Mouse (Mus musculus) forebrain, postnatal 0 days (tissue): ENCODE data around the gene Cpox. TPM values are rescaled to one million over a fixed set of nuclear protein-coding genes. Genes with fewer than 3 reads are reported as not detected.
"Not testable (repeated sequence)": the region's sequence is repeated elsewhere in the genome, so short reads cannot be mapped to it uniquely, and the experiment has no call there.

ENCODE experiments used
- ATAC-seq: fragments of 200-750 bp; cut with Nextera tagmentation; 2 replicates; pipeline ENCODE4 v1.8.0; 2017; ENCODE audit warnings: mild to moderate bottlenecking, moderate library complexity
- DNase-seq: peaks from one replicate; pipeline ENCODE4 v3.0.0-alpha.2; 2015
- H3K27ac ChIP-seq: fragments of 300-500 bp; sonication (generic); 2 replicates; pipeline ENCODE4 v1.5.1; 2014; ENCODE audit warnings: low read depth, mild to moderate bottlenecking, antibody characterized with exemption, low read length, moderate library complexity, mixed read lengths
- H3K27me3 ChIP-seq: fragments of 300-500 bp; sonication (generic); 2 replicates; pipeline ENCODE4 v1.6.1; 2014; ENCODE audit warnings: mild to moderate bottlenecking, low read length, mixed read lengths; ENCODE audit not compliant: insufficient read depth
- H3K36me3 ChIP-seq: fragments of 300-500 bp; sonication (generic); 2 replicates; pipeline ENCODE4 v1.6.1; 2014; ENCODE audit warnings: mild to moderate bottlenecking, moderate library complexity; ENCODE audit not compliant: insufficient read depth
- H3K4me1 ChIP-seq: fragments of 300-500 bp; sonication (generic); 2 replicates; pipeline ENCODE4 v1.6.1; 2014; ENCODE audit warnings: antibody characterized with exemption; ENCODE audit not compliant: insufficient read depth
- H3K4me2 ChIP-seq: fragments of 300-500 bp; sonication (generic); 2 replicates; pipeline ENCODE4 v1.6.1; 2014; ENCODE audit warnings: low read depth, mild to moderate bottlenecking, moderate library complexity
- H3K4me3 ChIP-seq: fragments of 300-500 bp; sonication (generic); 2 replicates; pipeline ENCODE4 v1.5.1; 2014; ENCODE audit warnings: low read depth, low read length, mixed read lengths
- H3K9ac ChIP-seq: fragments of 300-500 bp; sonication (generic); 2 replicates; pipeline ENCODE4 v1.6.1; 2014; ENCODE audit warnings: mild to moderate bottlenecking
- H3K9me3 ChIP-seq: fragments of 300-500 bp; sonication (generic); 2 replicates; pipeline ENCODE4 v1.6.1; 2016; ENCODE audit warnings: low read length
- CTCF ChIP-seq: sonication (generic); IDR thresholded peaks from 2 replicates; pipeline ENCODE4 v1.5.1; 2016; ENCODE audit warnings: antibody characterized with exemption, control low read depth, low read depth
- WGBS: fragments of 180-500 bp; shearing (Covaris S2); extraction: QIAGEN DNeasy Blood & Tissue Kit; methylation state at CpG from one replicate; pipeline ENCODE4 v1.1.7; 2014; 5-methylcytosine and 5-hydroxymethylcytosine counted together
- polyA plus RNA-seq: library from polyadenylated mRNA; unstranded; fragments of >200 nt; fragmentation: Nextera tagmentation; extraction: Ambion mirVana; gene quantifications from 2 replicates; pipeline ENCODE4 v1.2.1, GENCODE M21; 2015
- total RNA-seq: library from RNA; depleted of rRNA; stranded (reverse); fragments of >200 nt; gene quantifications from 2 replicates; pipeline ENCODE4 v1.2.3, GENCODE M21; 2014

Cpox gene
- total and polyA plus RNA-seq, 2 experiments from 2014 or later = 10.0 to 22.4 TPM

GRCm38 (mm10) chr16:58656526-58656925, 13.6 kb upstream of the Cpox start:
- WGBS = 89% methylated on average over 4 of the region's 4 CpGs
- ATAC-seq (no peak), DNase-seq (no peak)
- H3K9me3 ChIP-seq = no peaks in the 10 kb centered on the region
- no peaks in the 10 kb centered on the region for H3K36me3 ChIP-seq
- no peak overlapping the region for H3K27ac ChIP-seq
- H3K4me1 ChIP-seq = no peaks in the 10 kb centered on the region
- no peak overlapping the region for H3K4me3 ChIP-seq
- H3K27me3 ChIP-seq = no peaks in the 10 kb centered on the region
- H3K4me2 ChIP-seq = no peak overlapping the region
- H3K9ac ChIP-seq = no peak overlapping the region
- no peak for TF ChIP-seq CTCF

DNA sequence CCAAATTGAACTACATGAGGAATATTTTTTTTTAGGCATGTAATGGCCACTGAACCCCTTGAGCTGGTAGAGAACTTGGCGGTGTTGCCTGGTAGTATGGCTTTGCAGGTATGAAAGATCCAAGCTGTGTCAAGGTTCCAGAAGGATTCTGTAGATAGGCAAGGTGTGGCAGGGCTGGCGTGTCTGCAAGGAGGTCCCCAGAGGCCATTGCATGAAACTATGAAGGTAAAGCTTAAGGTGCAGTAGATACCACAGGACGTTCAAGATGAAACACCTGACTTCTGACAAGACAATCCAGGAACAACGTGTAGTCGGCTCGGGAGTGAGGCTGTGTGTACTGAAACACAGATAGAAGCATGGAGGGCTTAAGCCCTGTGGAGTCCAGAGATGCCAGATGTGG, 11.4 kb upstream of the Cpox start:
- Histone ChIP-seq H3K27ac (no peak overlapping the region), H3K36me3 (no peaks in the 10 kb centered on the region), H3K4me2 (no peak overlapping the region), H3K9ac (no peak overlapping the region), H3K4me1 (no peaks in the 10 kb centered on the region), H3K27me3 (no peaks in the 10 kb centered on the region), H3K9me3 (no peaks in the 10 kb centered on the region), H3K4me3 (no peak overlapping the region)
- 95% methylated on average over 6 of the region's 6 CpGs for WGBS
- no peak for DNase-seq
- TF ChIP-seq CTCF = no peak
- no peak for ATAC-seq

GRCm38 (mm10) chr16:58661826-58662225, 8.3 kb upstream of the Cpox start:
- no peaks in the 10 kb centered on the region for H3K36me3 ChIP-seq
- no peak overlapping the region for H3K4me3 ChIP-seq
- ATAC-seq (no peak), DNase-seq (no peak)
- no peaks in the 10 kb centered on the region for H3K9me3 ChIP-seq
- 80% methylated on average over 5 of the region's 5 CpGs for WGBS
- no peak overlapping the region for H3K9ac ChIP-seq
- TF ChIP-seq CTCF = no peak
- H3K27me3 ChIP-seq = no peaks in the 10 kb centered on the region
- no peak overlapping the region for H3K4me2 ChIP-seq
- H3K27ac ChIP-seq = no peak overlapping the region
- H3K4me1 ChIP-seq = no peaks in the 10 kb centered on the region

DNA sequence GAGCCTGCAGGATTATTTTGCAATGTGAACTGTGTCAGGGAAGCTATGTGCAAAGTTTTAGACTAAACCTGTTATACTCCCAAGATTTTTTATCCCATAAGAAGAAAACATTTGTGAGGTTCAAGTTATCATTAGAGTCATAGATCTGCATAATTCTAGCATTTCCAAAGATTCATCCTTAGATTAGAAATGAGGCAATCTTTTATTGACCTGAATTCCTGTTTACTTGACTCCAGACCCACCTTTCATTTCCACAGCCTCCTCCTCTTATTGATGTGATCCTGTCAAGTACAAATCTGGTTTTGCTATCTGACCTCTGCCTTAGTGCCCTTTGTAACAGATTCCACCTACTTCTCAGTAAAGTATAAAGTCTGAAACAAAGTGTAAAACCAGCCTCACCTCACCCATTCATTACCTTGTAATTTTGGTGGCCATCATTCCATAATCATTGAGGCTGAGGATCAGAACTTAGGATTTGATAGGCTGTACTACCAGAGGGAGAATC, 7.8 kb upstream of the Cpox start:
- H3K27ac ChIP-seq = no peak overlapping the region
- H3K4me3 ChIP-seq = no peak overlapping the region
- DNase-seq (no peak), ATAC-seq (no peak)
- H3K9me3 ChIP-seq = no peaks in the 10 kb centered on the region
- no peak overlapping the region for H3K4me2 ChIP-seq
- H3K9ac ChIP-seq = no peak overlapping the region
- no peaks in the 10 kb centered on the region for H3K4me1 ChIP-seq
- no peaks in the 10 kb centered on the region for H3K27me3 ChIP-seq
- no peak for TF ChIP-seq CTCF
- H3K36me3 ChIP-seq = no peaks in the 10 kb centered on the region

GRCm38 (mm10) chr16:58663021-58663420, 7.1 kb upstream of the Cpox start:
- Histone ChIP-seq H3K27ac (no peak overlapping the region), H3K4me2 (no peak overlapping the region), H3K9ac (no peak overlapping the region), H3K4me3 (no peak overlapping the region), H3K9me3 (no peaks in the 10 kb centered on the region), H3K27me3 (no peaks in the 10 kb centered on the region), H3K4me1 (no peaks in the 10 kb centered on the region), H3K36me3 (no peaks in the 10 kb centered on the region)
- peak; percentile 81 for ATAC-seq
- DNase-seq = peak; percentile 46
- WGBS = 66% methylated on average over 5 of the region's 5 CpGs
- peak; percentile 67 for TF ChIP-seq CTCF

DNA sequence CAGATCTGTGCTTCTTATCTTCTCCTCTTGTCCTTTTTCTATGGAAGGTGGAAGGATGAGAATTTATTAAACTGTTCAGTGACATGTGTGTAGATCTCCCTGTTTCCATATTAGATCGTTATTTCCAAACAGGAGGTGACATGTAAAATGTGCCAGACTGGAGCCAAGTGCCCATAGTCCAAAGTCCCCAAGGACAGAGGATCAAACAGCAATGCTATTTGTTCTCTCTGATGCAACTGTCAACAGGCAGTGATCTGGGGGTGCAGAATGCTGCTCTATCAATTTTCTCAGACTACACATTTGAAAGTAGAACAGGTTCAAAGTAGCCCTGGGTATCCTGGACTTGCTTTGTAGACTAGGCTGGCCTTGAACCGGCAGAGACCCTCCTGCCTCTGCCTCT, 6.3 kb upstream of the Cpox start:
- DNase-seq (no peak), ATAC-seq (no peak)
- H3K27me3 ChIP-seq = no peaks in the 10 kb centered on the region
- no peak overlapping the region for H3K4me3 ChIP-seq
- no peaks in the 10 kb centered on the region for H3K36me3 ChIP-seq
- H3K9me3 ChIP-seq = no peaks in the 10 kb centered on the region
- 88% methylated on average over 2 of the region's 2 CpGs for WGBS
- H3K4me2 ChIP-seq = no peak overlapping the region
- H3K9ac ChIP-seq = no peak overlapping the region
- no peak for TF ChIP-seq CTCF
- no peak overlapping the region for H3K27ac ChIP-seq
- no peaks in the 10 kb centered on the region for H3K4me1 ChIP-seq

DNA sequence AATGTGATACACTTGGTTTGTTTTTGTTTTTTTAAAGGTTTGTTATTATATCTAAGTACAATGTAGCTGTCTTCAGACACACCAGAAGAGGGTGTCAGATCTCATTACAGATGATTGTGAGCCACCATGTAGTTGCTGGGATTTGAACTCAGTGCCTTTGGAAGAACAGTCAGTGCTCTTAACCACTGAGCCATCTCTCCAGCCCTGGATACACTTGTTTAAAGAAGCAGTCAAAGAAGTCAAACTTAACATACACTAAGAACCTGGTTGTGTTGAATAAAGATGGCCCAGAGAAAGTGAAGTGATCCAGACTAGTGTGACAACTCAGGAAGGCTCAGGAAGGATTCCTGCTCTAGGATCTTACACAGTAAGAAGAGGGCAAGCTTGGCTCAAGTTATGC, 5.0 kb upstream of the Cpox start:
- not testable (repeated sequence) for H3K9me3 ChIP-seq, ATAC-seq, H3K27ac ChIP-seq, H3K4me3 ChIP-seq, H3K4me1 ChIP-seq, H3K4me2 ChIP-seq, DNase-seq, H3K27me3 ChIP-seq, H3K36me3 ChIP-seq, H3K9ac ChIP-seq

GRCm38 (mm10) chr16:58666681-58667080, 3.4 kb upstream of the Cpox start:
- not testable (repeated sequence) for H3K4me3 ChIP-seq, H3K27ac ChIP-seq, H3K4me2 ChIP-seq, H3K4me1 ChIP-seq, H3K9me3 ChIP-seq, H3K36me3 ChIP-seq, DNase-seq, H3K9ac ChIP-seq, H3K27me3 ChIP-seq, ATAC-seq
- 87% methylated on average over 3 of the region's 3 CpGs for WGBS
